Mouse (Mus musculus) intestine, embryonic 16.5 days (tissue): ENCODE data around the gene Lrba. TPM values are rescaled to one million over a fixed set of nuclear protein-coding genes. Genes with fewer than 3 reads are reported as not detected.

Experiments used
- ATAC-seq: fragments of 200-750 bp; cut with Nextera tagmentation; 2 replicates; pipeline ENCODE4 v1.8.0; 2017; ENCODE audit warnings: moderate TSS enrichment, moderate library complexity
- H3K27ac ChIP-seq: fragments of 300-500 bp; sonication (generic); 2 replicates; pipeline ENCODE4 v1.5.1; 2014; ENCODE audit warnings: mild to moderate bottlenecking, low read length
- H3K27me3 ChIP-seq: fragments of 300-500 bp; sonication (generic); replicated peaks from 2 replicates; pipeline ENCODE4 v1.6.1; 2014; ENCODE audit warnings: low read length, control low read depth, mixed read lengths; ENCODE audit not compliant: control insufficient read depth, insufficient read depth
- H3K36me3 ChIP-seq: fragments of 300-500 bp; sonication (generic); 2 replicates; pipeline ENCODE4 v1.6.1; 2014; ENCODE audit warnings: low read length, control low read depth; ENCODE audit not compliant: control insufficient read depth, insufficient read depth
- H3K4me1 ChIP-seq: fragments of 300-500 bp; sonication (generic); 2 replicates; pipeline ENCODE4 v1.6.1; 2014; ENCODE audit warnings: low read length, control low read depth, mixed read lengths; ENCODE audit not compliant: control insufficient read depth, insufficient read depth
- H3K4me2 ChIP-seq: fragments of 300-500 bp; sonication (generic); 2 replicates; pipeline ENCODE4 v1.6.1; 2014; ENCODE audit warnings: low read depth, low read length, control low read depth
- H3K4me3 ChIP-seq: fragments of 300-500 bp; sonication (generic); 2 replicates; pipeline ENCODE4 v1.5.1; 2014; ENCODE audit warnings: mild to moderate bottlenecking, low read length
- H3K9ac ChIP-seq: fragments of 300-500 bp; sonication (generic); 2 replicates; pipeline ENCODE4 v1.6.1; 2014; ENCODE audit warnings: low read depth, low read length
- H3K9me3 ChIP-seq: fragments of 300-500 bp; sonication (generic); 2 replicates; pipeline ENCODE4 v1.6.1; 2016; ENCODE audit warnings: low read length, control low read depth; ENCODE audit not compliant: control insufficient read depth
- WGBS: fragments of 180-500 bp; shearing (Covaris S2); extraction: QIAGEN DNeasy Blood & Tissue Kit; methylation state at CpG from one replicate; pipeline ENCODE4 v1.1.7; 2014; 5-methylcytosine and 5-hydroxymethylcytosine counted together
- polyA plus RNA-seq: library from polyadenylated mRNA; unstranded; fragments of >200 nt; fragmentation: Nextera tagmentation; extraction: Ambion mirVana; gene quantifications from 2 replicates; pipeline ENCODE4 v1.2.1, GENCODE M21; 2015

Gene Lrba
- polyA plus RNA-seq, 1 experiment from 2014 or later, result 6.0 TPM

GRCm38 (mm10) chr3:86827506-86827905 is 603.0 kb downstream of the Lrba start:
- no peaks in the 10 kb centered on the region for H3K36me3 ChIP-seq
- 91% methylated on average over 3 of the region's 3 CpGs for WGBS
- no peak overlapping the region for H3K9ac ChIP-seq
- ATAC-seq, result no peak
- no peaks in the 10 kb centered on the region for H3K9me3 ChIP-seq
- H3K4me1 ChIP-seq, result peaks cover 6% of the 10 kb centered on the region; the same call in 1 of the 2 replicates
- H3K4me2 ChIP-seq, result no peak overlapping the region
- no peaks in the 10 kb centered on the region for H3K27me3 ChIP-seq
- H3K4me3 ChIP-seq, result no peak overlapping the region
- no peak overlapping the region for H3K27ac ChIP-seq

DNA sequence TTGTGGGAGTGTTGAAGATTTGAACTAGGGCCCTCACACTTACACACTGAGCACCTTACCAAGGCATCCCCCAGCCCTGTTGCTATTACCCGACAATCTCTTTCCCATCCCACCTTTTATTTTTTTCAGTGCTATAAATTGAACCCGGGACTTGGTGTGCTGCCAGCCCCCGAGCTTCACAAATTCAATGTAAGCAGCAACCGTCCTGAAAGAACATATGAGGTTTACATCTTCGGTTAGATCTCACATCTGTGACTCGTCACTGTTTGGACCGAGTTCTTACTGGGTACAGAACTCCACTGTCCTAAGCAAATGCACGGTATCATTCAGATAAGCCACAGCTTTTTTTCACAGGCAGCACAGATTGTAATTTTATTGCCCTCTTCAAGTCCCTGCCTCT is 607.6 kb downstream of the Lrba start:
- H3K27me3 ChIP-seq, result no peaks in the 10 kb centered on the region
- no peaks in the 10 kb centered on the region for H3K9me3 ChIP-seq
- no peak overlapping the region for H3K4me3 ChIP-seq
- no peak overlapping the region for H3K9ac ChIP-seq
- H3K27ac ChIP-seq, result no peak overlapping the region; the same call in 1 of the 2 replicates
- no peaks in the 10 kb centered on the region for H3K36me3 ChIP-seq
- H3K4me1 ChIP-seq, result peaks cover 6% of the 10 kb centered on the region; the same call in 1 of the 2 replicates
- no peak for ATAC-seq
- no peak overlapping the region for H3K4me2 ChIP-seq
- WGBS, result 39% methylated on average over 8 of the region's 8 CpGs

Other genes with a start within 250 kb of the Lrba start
- not detected in 2 replicates for gene Prss48, start 222.2 kb upstream of the Lrba start, polyA plus RNA-seq
- 1,081 and 1,200 TPM in 2 replicates for gene Rps3a1, start 82.0 kb upstream of the Lrba start, polyA plus RNA-seq